15 mouse cellular contexts compared by ENCODE assay signal in genomic region chr7:67725016-67725415, GRCm38 (mm10). TPM values are rescaled to one million over a fixed set of nuclear protein-coding genes. Genes with fewer than 3 reads are reported as not detected.
"Had no signal": no experiment of that assay in that cellular context is flagged by ENCODE, and none has a peak within 500 bp of the region (broad histone marks: within the 10 kb centered on the region; RNA-seq: fewer than 3 reads in every experiment).

No protein-coding gene starts in this region.

- H3K27me3 ChIP-seq: midbrain, embryonic 13.5 days; midbrain, embryonic 15.5 days; neural tube, embryonic 12.5 days; stomach, embryonic 15.5 days had no signal

- H3K4me2 ChIP-seq: lung, embryonic 14.5 days; midbrain, embryonic 11.5 days; midbrain, embryonic 13.5 days; midbrain, embryonic 15.5 days; neural tube, embryonic 12.5 days; stomach, embryonic 15.5 days had no signal

- H3K4me1 ChIP-seq: midbrain, embryonic 13.5 days; midbrain, embryonic 15.5 days; neural tube, embryonic 12.5 days; stomach, embryonic 15.5 days had no signal

- H3K9me3 ChIP-seq: midbrain, embryonic 13.5 days; midbrain, embryonic 15.5 days; neural tube, embryonic 12.5 days; stomach, embryonic 15.5 days had no signal

- H3K9ac ChIP-seq: lung, embryonic 14.5 days; midbrain, embryonic 13.5 days; midbrain, embryonic 15.5 days; neural tube, embryonic 12.5 days; stomach, embryonic 15.5 days had no signal

- H3K27ac ChIP-seq: midbrain, embryonic 13.5 days; midbrain, embryonic 15.5 days; neural tube, embryonic 12.5 days; stomach, embryonic 15.5 days had no signal

- H3K36me3 ChIP-seq: midbrain, embryonic 15.5 days had no signal

- ATAC-seq: midbrain, embryonic 13.5 days; midbrain, embryonic 15.5 days had no signal

- DNase-seq: lung, adult 18-20 months; lung, embryonic 14.5 days; lung, postnatal 10 days; lung, postnatal 4 days; right cerebral cortex, postnatal 14 days; thymus, adult 18-20 months; thymus, postnatal 14 days; thymus, postnatal 36 days had no signal

- H3K4me3 ChIP-seq: midbrain, embryonic 13.5 days; midbrain, embryonic 15.5 days; neural tube, embryonic 12.5 days; stomach, embryonic 15.5 days had no signal

RNA-seq across cellular contexts. Expression of gene Synm, which starts 34.5 kb away (rescaled TPM):
- total RNA-seq: monocyte, adult 5-6 weeks; neutrophil, adult 5-6 weeks had no signal
